Mouse (Mus musculus) forelimb bud, embryonic 11.5 days (tissue): ENCODE measurements around the gene Tnfsf14.

Source experiments
- DNase-seq: peaks from one replicate; pipeline ENCODE4 v3.0.0-alpha.2; 2012; ENCODE audit warnings: low read depth, low spot score

Gene Tnfsf14

DNA sequence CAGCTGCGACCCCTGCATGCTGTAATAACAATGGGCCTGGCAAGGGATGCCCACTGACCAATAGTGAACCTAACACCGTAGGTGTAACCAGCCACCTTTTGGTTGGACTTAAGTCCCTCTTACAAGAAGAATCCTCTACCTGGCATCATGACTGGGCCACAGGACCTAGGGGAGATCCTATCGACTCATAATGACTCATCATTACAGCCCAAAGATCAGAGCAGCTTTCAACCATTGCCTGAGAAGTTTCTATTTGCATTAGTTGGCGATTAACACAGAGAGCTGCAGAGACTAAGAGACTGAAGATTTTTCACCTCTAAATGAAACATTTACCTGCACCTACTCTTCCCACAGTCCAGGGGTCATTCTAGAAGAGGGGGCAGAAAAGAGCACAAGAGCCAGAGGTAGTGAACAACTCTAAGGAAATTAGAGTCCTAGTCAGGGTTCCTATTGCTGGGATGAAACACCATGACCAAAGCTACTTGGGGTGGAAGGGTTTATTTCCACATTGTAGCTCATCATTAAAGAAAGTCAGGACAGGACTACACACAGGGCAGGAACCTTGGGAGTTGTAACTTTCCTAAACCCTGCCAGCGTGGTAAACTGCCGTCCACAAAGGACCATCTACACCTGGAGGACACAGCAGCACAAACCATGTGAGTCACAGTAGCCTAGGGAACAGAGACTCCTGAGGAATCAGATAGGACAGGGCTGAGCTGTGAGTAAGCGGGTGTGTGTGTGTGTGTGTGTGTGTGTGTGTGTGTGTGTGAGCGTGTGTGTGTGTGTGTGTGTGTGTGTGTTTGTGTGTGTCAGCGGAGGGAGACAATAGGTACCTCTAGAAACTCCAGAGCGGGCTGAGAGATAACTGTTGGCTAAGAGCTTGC lies 8.1 kb upstream of the Tnfsf14 start:
- no peak for DNase-seq

DNA sequence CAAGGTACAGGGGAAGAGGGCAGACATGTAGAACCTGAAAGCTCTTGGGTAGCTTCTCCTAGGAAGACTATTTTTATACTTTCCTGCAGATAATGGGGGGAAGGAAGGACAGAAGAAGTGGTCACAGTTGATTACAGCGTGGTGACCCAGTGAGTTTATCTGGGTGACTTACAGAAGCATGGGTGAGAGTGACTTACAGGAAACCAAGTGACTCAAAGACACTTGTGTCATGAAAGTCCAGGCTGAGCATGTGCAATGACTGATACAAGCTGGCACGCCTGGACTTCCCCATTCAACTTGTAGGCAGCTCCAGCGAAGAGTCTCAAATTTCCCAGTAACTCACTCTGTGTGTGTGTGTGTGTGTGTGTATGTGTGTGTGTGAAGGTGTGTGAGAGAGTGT lies 4.3 kb upstream of the Tnfsf14 start:
- DNase-seq = no peak

- DNase-seq = peak; percentile 27
These were observed 1.5 kb upstream of the Tnfsf14 start for GRCm38 (mm10) chr17:57195326-57196010.

GRCm38 (mm10) chr17:57194771-57195170 lies 794 bp upstream of the Tnfsf14 start:
- no peak for DNase-seq

DNA sequence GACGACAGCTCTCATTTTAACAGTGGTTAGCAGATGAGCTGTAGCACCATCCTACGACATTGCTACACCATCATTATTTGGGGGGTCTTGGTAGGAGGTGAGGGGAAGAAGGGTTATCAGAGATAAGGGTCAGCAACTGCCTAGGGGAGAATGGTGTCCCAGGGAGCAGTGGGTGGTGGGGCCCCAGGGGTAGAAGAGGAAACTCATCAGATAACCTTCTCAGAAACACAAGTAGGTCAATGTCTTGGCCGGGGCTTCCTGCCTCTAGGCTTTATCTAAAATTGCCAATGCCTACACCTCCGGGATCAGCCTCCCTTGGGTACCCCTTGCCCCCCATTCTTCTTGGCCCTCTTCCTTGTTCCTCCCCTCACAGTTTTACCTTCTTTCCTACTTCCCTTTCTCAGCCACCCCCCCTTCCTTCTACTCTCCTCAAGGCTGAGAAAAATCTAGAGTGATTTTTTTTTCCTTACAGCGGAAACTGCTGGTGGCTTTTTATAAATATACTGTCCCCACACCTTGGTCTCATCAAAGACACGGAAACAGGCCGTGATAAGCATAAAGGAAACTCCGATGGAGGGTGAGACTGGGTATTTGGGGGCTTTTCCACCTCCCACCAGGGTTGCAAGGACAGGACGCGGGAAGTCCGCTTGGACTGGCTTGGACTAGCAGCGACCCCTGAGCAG lies 5.3 kb downstream of the Tnfsf14 start:
- no peak for DNase-seq

GRCm38 (mm10) chr17:57185641-57186040 lies 8.3 kb downstream of the Tnfsf14 start:
- DNase-seq = no peak

- DNase-seq = no peak
These were observed 11.1 kb downstream of the Tnfsf14 start for GRCm38 (mm10) chr17:57182871-57183270.

- DNase-seq = no peak
These were observed 13.6 kb downstream of the Tnfsf14 start for GRCm38 (mm10) chr17:57180363-57180762.

DNA sequence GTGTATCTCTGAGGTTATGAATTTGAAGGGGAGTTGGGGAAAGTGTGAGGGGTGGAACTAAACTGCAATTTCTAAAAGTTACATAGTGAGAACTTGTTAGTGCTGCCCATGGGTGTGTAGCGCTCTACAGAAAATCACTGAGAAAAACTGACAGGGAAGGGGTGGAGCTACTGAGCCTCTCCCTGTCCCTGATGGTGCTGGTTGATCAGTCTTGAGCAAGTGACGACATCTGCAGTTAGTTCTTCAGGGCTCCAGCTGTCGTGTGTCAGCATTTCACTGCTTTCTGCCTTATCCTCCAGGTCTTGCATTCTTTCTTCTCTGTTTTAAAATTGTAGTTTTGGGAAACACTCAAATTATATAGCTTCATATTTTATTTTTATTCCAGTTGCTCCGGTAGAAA lies 20.6 kb downstream of the Tnfsf14 start:
- no peak for DNase-seq

DNA sequence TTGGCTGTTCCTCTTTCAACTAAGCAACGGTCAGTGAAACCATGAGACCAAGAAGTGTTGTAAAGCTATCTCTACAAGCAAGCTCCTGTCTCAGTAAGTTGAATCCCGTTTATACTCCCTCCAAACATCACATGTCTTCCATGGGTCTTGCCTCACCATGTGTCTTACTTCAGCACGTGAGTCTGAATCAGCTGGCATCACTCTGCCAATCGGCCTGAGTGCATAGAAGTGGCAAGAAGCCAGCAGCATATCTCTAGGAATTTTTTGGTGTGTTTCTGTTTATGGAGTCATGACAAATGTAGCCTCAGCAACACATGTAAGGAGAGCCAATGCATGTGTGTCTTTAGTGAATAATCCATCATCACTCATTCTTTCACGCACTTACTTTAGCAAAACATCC lies 21.6 kb downstream of the Tnfsf14 start:
- no peak for DNase-seq

GRCm38 (mm10) chr17:57170616-57171260 lies 23.2 kb downstream of the Tnfsf14 start:
- DNase-seq = no peak

GRCm38 (mm10) chr17:57166800-57167791 lies 26.9 kb downstream of the Tnfsf14 start:
- peak; percentile 79 for DNase-seq

DNA sequence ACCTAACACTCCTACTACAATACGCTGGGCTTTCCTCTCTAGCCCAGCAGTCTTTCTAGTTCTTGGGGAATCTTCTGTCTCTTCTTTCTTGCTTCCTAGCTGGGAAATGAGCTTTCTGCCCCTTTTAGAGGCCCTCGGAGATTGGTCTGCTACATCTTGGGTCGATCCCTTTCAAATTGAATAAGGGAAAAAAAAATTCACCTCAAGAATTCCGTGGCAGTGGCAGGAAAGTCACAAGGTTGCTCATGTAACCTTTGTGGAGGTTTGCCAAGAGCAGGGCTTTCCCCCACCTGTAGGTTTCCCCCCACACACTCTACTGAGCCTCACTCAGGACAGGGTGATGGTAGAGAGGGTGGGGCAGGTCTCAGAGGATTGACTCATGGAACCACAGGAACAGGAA lies 40.2 kb downstream of the Tnfsf14 start:
- no peak for DNase-seq

DNA sequence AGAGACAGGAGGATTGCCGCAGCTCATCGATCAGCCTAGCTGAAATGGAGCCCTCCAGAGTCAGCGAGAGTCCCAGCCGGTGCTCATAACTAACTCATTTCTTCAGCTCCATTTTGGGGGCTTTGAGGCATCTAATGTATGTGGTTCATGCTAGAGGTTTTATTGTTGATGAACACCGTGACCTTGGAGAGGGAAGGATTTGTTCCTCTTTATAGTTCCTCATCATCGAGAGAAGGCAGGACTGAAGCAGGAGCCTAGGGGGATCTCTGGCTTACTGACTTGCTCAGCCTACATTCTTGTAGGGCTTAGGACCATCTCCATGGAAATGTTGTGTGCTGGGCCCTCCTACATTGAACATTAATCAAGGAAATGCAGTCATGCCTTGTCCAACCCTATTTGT lies 41.0 kb downstream of the Tnfsf14 start:
- DNase-seq = no peak

- no peak for DNase-seq
These were observed 44.8 kb downstream of the Tnfsf14 start, which contains the start of gene Cd70 for GRCm38 (mm10) chr17:57148994-57149803. Gene Cd70, minus strand, starts transcription at chr17:57149777.

GRCm38 (mm10) chr17:57148343-57148742 lies 45.6 kb downstream of the Tnfsf14 start:
- DNase-seq = no peak

- no peak for DNase-seq
These were observed 48.9 kb downstream of the Tnfsf14 start for GRCm38 (mm10) chr17:57145115-57145514.

DNA sequence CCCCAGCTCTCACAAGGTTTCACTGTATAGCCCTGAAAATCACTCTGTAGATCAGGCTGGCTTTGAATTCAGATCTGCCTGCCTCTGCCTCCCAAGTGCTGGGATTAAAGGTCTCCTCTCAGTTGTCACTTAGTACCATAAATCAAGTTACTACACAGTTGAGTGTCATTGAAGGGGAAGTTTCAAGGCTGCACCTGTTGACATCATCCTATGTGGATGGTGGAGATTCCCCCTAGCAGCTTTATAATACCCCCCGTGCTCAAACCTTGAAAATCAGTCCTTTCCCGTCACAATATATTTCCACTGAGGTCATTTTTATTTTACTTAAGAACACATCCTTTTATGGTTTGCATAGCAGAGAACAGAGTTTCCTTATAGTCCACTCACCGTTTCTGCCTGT lies 50.3 kb downstream of the Tnfsf14 start:
- no peak for DNase-seq

GRCm38 (mm10) chr17:57139708-57140107 lies 54.3 kb downstream of the Tnfsf14 start:
- DNase-seq = no peak
